Mouse (Mus musculus) cortical plate, adult 2 months (tissue): ENCODE measurements at regions not wholly inside any gene's neighbourhood (a gene's known extent, or its start where the extent isn't known, plus 50 kb on each side); places are given as distances from the start of the nearest gene placed in this dataset.

Source experiments
- CTCF ChIP-seq: fragments of 200-500 bp; IDR thresholded peaks from 2 replicates; pipeline ENCODE4 v1.5.1; 2011; ENCODE audit warnings: mild to moderate bottlenecking, control low read depth, low read length; ENCODE audit not compliant: insufficient read depth; ENCODE audit errors: extremely low read depth
- POLR2A ChIP-seq: fragments of 200-500 bp; IDR thresholded peaks from 2 replicates; pipeline ENCODE4 v1.6.1; 2011; ENCODE audit warnings: mild to moderate bottlenecking, low read length, control low read depth; ENCODE audit not compliant: insufficient read depth; ENCODE audit errors: extremely low read depth

DNA sequence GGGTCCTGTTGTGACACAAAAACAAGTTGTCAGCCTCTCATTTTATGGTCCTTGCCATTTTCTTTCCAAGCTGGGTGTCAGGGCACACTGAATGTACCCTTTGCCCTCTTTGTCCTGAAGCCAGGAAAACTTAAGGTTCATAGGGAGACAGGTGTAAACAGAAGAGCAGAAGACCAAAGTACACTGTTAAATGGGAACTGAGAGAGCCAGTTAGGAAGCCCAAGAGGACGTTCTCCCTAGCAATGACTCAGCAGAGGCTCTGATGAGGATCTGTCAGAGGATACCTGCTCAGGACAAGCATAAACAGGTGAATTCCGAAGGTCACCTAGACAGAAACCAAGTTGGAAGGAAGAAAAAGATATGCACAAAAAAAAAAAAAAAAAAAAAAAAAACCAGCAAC, 94.0 kb downstream of the Sp3 start:
- TF ChIP-seq CTCF (no peak), POLR2A (no peak)
